Mouse (Mus musculus) stomach, embryonic 14.5 days (tissue): ENCODE measurements around the gene Myoz2. TPM values are rescaled to one million over a fixed set of nuclear protein-coding genes. Genes with fewer than 3 reads are reported as not detected.

Source experiments
- ATAC-seq: fragments of 200-750 bp; cut with Nextera tagmentation; 2 replicates; pipeline ENCODE4 v1.8.0; 2017; ENCODE audit warnings: low read depth, moderate TSS enrichment; ENCODE audit not compliant: insufficient number of reproducible peaks, insufficient read depth, low FRiP score
- H3K27ac ChIP-seq: fragments of 300-500 bp; sonication (generic); 2 replicates; pipeline ENCODE4 v1.5.1; 2014; ENCODE audit warnings: mild to moderate bottlenecking, low read length, moderate library complexity, mixed read lengths
- H3K27me3 ChIP-seq: fragments of 300-500 bp; sonication (generic); 2 replicates; pipeline ENCODE4 v1.6.1; 2014; ENCODE audit warnings: low read length, control low read depth, mixed read lengths; ENCODE audit not compliant: control insufficient read depth, insufficient read depth
- H3K36me3 ChIP-seq: fragments of 300-500 bp; sonication (generic); 2 replicates; pipeline ENCODE4 v1.6.1; 2014; ENCODE audit warnings: mild to moderate bottlenecking, control low read depth, low read length, moderate library complexity, mixed read lengths; ENCODE audit not compliant: control insufficient read depth, insufficient read depth
- H3K4me1 ChIP-seq: fragments of 300-500 bp; sonication (generic); 2 replicates; pipeline ENCODE4 v1.6.1; 2014; ENCODE audit warnings: low read length, control low read depth, mixed read lengths; ENCODE audit not compliant: control insufficient read depth, insufficient read depth
- H3K4me2 ChIP-seq: fragments of 300-500 bp; sonication (generic); replicated peaks from 2 replicates; pipeline ENCODE4 v1.6.1; 2014; ENCODE audit warnings: low read depth, low read length, control low read depth
- H3K4me3 ChIP-seq: fragments of 300-500 bp; sonication (generic); 2 replicates; pipeline ENCODE4 v1.5.1; 2014; ENCODE audit warnings: low read depth, low read length, control low read depth
- H3K9ac ChIP-seq: fragments of 300-500 bp; sonication (generic); replicated peaks from 2 replicates; pipeline ENCODE4 v1.6.1; 2014; ENCODE audit warnings: low read depth, mild to moderate bottlenecking, control low read depth, low read length, moderate library complexity, mixed read lengths
- H3K9me3 ChIP-seq: fragments of 300-500 bp; sonication (generic); 2 replicates; pipeline ENCODE4 v1.6.1; 2016; ENCODE audit warnings: low read depth, low read length, control low read depth; ENCODE audit not compliant: control insufficient read depth
- WGBS: fragments of 180-500 bp; shearing (Covaris S2); extraction: QIAGEN DNeasy Blood & Tissue Kit; methylation state at CpG from one replicate; pipeline ENCODE4 v1.1.7; 2014; 5-methylcytosine and 5-hydroxymethylcytosine counted together
- polyA plus RNA-seq: library from polyadenylated mRNA; unstranded; fragments of >200 nt; fragmentation: Nextera tagmentation; extraction: Ambion mirVana; gene quantifications from 2 replicates; pipeline ENCODE4 v1.2.1, GENCODE M21; 2014

The Myoz2 gene
- 0.17 TPM in 1 of 2 replicates, not detected in the other for polyA plus RNA-seq

DNA sequence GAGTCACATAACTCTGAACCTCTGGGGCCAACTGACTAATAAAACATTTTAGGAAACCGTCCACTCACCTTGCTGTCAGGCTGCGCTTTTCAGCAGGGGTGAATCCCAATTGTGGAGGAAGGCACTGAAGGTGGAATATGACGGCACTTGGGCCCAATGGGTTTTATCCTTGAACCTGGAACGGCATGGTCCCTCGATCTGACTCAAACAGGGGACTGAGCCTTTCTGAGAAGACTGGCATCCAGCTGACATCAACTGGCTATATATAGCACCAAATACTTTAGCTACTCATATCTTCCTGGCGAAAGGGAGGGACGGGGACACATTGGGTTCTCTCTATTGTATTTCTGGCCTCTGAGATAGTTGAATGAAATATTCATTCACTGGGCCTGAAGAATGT is at the start of gene Myoz2:
Myoz2 (minus strand) TSS at position 264 of the 400 bp plus-strand sequence.
- H3K4me1 ChIP-seq: no peaks in the 10 kb centered on the region
- H3K9ac ChIP-seq: no peak within 1 kb of the TSS
- 88% methylated on average over 7 of the region's 7 CpGs for WGBS
- H3K9me3 ChIP-seq: no peaks in the 10 kb centered on the region
- H3K36me3 ChIP-seq: no peaks in the 10 kb centered on the region
- no peak within 1 kb of the TSS for H3K4me3 ChIP-seq
- no peaks in the 10 kb centered on the region for H3K27me3 ChIP-seq
- no peak for ATAC-seq
- no peak within 1 kb of the TSS for H3K27ac ChIP-seq
- no peak within 1 kb of the TSS for H3K4me2 ChIP-seq

DNA sequence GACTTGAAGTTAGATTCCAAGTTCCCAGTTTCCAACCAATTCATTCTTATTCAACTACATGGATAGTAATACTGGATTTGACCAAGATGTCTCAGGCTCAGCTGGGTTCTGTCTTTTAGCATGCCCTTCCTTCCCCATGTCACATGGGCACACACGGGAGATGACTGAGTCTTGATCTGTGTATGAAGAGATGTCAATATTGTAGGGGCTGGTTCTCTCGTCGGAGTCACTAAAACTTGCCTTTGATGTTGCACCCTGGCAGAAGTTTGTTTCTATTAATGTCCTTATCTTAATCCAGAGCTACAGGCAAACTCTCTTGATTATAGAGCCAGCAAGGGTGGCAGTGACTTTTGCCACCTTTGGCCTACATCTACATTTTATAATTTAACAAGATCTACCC is 46.9 kb upstream of the Myoz2 start:
- 58% methylated on average over 3 of the region's 3 CpGs for WGBS
- no peak for ATAC-seq
- Histone ChIP-seq H3K27me3 (no peaks in the 10 kb centered on the region), H3K4me3 (no peak overlapping the region), H3K4me2 (no peak overlapping the region), H3K27ac (no peak overlapping the region), H3K36me3 (no peaks in the 10 kb centered on the region), H3K9me3 (no peaks in the 10 kb centered on the region), H3K9ac (no peak overlapping the region), H3K4me1 (peaks cover 12% of the 10 kb centered on the region; the same call in 1 of the 2 replicates)

DNA sequence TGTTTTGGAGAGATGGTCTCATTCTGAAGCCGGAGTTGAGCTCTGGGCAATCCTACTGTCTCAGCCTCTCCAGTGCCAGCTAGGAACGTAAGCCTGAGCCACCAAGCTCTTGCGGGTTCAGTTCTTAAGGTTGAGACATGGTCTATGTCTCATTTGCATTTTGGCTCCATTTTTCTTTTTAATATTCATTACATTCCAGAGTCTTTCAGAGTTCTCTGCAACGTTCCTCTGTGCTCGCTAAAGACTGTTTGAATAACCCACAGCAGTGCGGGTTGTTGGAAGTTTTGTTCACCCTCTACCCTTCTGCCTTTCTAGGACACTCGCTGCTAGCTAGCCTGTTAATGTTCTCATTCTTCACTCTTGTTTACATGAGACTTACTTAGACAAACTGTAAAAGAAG is 46.1 kb upstream of the Myoz2 start:
- no peak for ATAC-seq
- no peaks in the 10 kb centered on the region for H3K9me3 ChIP-seq
- H3K4me2 ChIP-seq: no peak overlapping the region
- peak overlapping the region; percentile 55; the same call in 1 of the 2 replicates for H3K27ac ChIP-seq
- no peaks in the 10 kb centered on the region for H3K36me3 ChIP-seq
- no peak overlapping the region for H3K9ac ChIP-seq
- peaks cover 12% of the 10 kb centered on the region; the same call in 1 of the 2 replicates for H3K4me1 ChIP-seq
- 44% methylated on average over 7 of the region's 7 CpGs for WGBS
- no peaks in the 10 kb centered on the region for H3K27me3 ChIP-seq
- H3K4me3 ChIP-seq: no peak overlapping the region

DNA sequence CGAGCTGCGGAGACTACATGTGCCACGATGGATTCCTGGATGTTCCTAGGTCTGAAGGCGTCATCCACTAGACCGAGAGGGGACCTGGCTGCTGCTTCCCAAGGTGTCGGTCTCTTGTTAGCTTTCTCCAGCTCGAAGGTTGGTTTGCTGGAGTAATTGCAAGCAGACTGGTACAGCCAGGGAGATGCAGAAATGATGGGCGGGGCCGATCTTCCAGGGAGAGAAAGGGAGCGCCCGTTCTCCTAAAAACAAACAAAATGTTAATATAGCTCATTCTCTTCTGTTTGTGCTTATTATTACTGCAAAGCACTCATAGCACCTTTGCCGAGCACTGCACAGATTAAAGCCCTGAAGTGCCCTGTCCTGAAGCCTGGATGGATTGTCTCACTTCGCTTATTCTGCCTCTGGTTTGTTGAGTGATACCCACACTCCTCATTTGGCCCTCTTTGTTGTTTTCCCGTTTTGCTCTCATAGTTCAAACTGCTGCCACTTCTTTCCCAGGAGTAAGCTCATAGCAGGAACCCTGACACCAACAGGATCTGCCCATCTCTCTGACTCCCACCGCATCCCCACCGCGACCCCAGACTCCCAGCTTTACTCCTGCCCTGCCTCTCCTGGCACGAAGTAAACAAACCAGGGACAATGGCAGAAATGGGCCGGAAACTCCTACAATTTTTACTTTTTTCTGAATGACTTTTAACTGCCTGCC is 45.4 kb upstream of the Myoz2 start:
- H3K4me3 ChIP-seq: no peak overlapping the region
- no peak for ATAC-seq
- no peaks in the 10 kb centered on the region for H3K27me3 ChIP-seq
- H3K9ac ChIP-seq: no peak overlapping the region
- H3K9me3 ChIP-seq: no peaks in the 10 kb centered on the region
- H3K4me2 ChIP-seq: no peak overlapping the region
- no peaks in the 10 kb centered on the region for H3K36me3 ChIP-seq
- H3K27ac ChIP-seq: peak overlapping the region; percentile 55; the same call in 1 of the 2 replicates
- peaks cover 12% of the 10 kb centered on the region; the same call in 1 of the 2 replicates for H3K4me1 ChIP-seq
- WGBS: 62% methylated on average over 19 of the region's 19 CpGs

DNA sequence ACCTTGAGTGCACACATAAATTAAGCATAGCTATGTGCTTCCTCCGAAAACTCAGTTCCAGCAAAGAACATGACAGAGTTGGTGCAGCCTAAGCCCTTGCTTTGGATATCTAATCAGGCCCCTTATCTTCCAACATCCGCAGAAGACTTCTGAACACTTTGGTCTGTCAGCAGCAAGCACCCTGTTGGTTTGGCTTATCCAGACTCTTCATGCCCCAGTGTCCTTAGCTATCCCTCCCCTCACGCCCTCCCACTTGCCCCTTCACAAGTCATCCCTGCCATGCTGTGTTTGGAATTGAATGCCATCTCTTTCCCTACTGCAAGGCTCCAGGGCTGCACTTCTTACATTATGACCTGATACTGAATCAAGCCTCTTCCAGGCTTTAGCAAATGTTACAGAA is 40.9 kb upstream of the Myoz2 start:
- no peak overlapping the region for H3K4me3 ChIP-seq
- H3K27me3 ChIP-seq: no peaks in the 10 kb centered on the region
- no peak overlapping the region for H3K27ac ChIP-seq
- WGBS: 88% methylated on average over 3 of the region's 3 CpGs
- H3K4me1 ChIP-seq: peaks cover 12% of the 10 kb centered on the region
- H3K9me3 ChIP-seq: no peaks in the 10 kb centered on the region
- no peak for ATAC-seq
- H3K36me3 ChIP-seq: no peaks in the 10 kb centered on the region
- no peak overlapping the region for H3K4me2 ChIP-seq
- no peak overlapping the region for H3K9ac ChIP-seq

DNA sequence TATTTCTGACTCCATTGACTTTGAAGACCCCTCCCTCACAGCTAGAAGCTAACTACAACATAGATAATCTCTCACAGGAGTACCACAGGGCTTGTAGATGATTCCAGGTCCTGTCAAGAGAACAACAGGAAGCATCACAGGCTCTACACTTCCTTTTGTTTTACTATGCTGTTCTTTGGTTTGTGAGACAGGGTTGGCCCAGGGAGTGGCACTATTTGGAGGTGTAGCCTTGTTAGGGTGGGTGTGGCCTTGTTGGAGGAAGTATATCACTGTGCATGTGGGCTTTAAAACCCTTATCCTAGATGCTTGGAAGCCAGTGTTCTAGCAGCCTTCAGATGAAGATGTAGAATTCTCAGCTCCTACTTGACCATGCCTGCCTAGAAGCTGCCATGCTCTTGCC is 40.2 kb upstream of the Myoz2 start:
- Histone ChIP-seq H3K9ac (no peak overlapping the region), H3K27me3 (no peaks in the 10 kb centered on the region), H3K36me3 (no peaks in the 10 kb centered on the region), H3K9me3 (no peaks in the 10 kb centered on the region), H3K4me1 (peaks cover 7% of the 10 kb centered on the region; the same call in 1 of the 2 replicates), H3K4me3 (no peak overlapping the region), H3K27ac (no peak overlapping the region), H3K4me2 (no peak overlapping the region)
- no peak; the same call in 1 of the 2 replicates for ATAC-seq

DNA sequence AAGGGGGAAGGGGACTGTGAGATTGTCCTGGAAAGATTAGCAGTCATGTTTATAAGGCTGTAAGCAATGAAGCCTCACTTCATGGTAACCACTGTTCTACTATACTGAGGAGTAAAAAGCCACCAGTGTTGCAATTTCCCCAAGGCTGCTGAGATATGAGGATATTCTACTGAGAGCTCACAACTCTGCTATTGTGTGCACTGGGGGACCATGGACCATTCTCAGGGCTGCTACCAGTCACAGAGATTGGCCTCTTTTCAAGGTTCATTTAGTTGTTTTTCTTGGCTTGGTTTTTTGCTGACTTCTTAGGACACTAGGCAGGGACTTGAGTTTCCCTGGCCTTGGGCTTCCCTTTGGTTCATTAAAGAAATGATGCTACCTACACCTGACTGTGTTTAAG is 38.5 kb upstream of the Myoz2 start:
- Histone ChIP-seq H3K4me3 (no peak overlapping the region), H3K27me3 (no peaks in the 10 kb centered on the region), H3K9ac (no peak overlapping the region), H3K4me1 (peaks cover 4% of the 10 kb centered on the region; the same call in 1 of the 2 replicates), H3K36me3 (no peaks in the 10 kb centered on the region), H3K4me2 (no peak overlapping the region), H3K27ac (no peak overlapping the region), H3K9me3 (no peaks in the 10 kb centered on the region)
- ATAC-seq: no peak

DNA sequence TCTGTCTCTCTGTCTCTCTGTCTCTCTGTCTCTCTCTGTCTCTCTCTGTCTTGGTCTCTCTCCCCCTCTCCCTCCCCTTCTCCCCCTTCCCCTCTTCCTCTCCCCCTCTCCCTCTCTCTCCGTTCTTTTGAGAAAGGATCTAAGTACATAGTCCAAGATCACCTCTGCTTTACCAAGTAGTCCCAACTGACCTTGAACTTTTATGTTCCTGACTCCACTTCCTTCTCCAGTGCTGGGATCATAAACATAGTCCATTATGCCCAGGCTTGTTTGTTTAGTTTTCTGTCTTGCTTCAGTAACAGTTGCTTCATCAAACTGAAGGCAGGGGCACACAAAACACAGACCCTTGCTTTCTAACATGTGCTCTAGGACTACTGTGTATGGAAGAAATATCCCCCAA is 37.7 kb upstream of the Myoz2 start:
- peaks cover 4% of the 10 kb centered on the region; the same call in 1 of the 2 replicates for H3K4me1 ChIP-seq

DNA sequence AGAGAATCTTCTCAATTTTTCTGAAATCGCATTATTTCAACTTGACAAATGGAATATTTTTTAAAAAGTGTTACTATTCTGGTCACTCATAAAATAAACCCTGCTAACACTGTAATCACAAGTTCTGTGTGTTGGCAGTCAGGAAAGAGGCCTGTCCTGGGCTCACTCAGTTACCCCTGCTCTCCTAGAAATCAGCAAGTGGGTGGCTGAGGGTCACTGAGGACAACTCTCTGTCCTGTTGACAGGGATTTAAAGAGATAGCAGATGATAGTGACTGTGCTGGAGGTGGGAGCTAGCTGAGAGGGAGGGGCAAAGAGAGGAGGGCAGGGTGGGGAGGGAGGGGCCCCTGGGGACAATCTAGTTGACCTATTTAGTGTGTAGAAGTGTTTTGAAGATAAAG is 36.2 kb upstream of the Myoz2 start:
- H3K27ac ChIP-seq: no peak overlapping the region
- 85% methylated on average over 1 of the region's 1 CpGs for WGBS
- no peak overlapping the region for H3K4me2 ChIP-seq
- H3K9me3 ChIP-seq: no peaks in the 10 kb centered on the region
- H3K36me3 ChIP-seq: no peaks in the 10 kb centered on the region
- no peaks in the 10 kb centered on the region for H3K27me3 ChIP-seq
- no peak overlapping the region for H3K9ac ChIP-seq
- H3K4me3 ChIP-seq: no peak overlapping the region
- no peak for ATAC-seq
- H3K4me1 ChIP-seq: peaks cover 4% of the 10 kb centered on the region; the same call in 1 of the 2 replicates

More for the DNA sequence above, 37.7 kb upstream of the Myoz2 start:
- no peak overlapping the region for H3K27ac ChIP-seq
- no peak overlapping the region for H3K4me3 ChIP-seq
- no peak for ATAC-seq
- no peak overlapping the region for H3K4me2 ChIP-seq
- H3K36me3 ChIP-seq: no peaks in the 10 kb centered on the region
- WGBS: no CpG with 5 or more reads among the region's 1 CpGs
- H3K9ac ChIP-seq: no peak overlapping the region
- no peaks in the 10 kb centered on the region for H3K27me3 ChIP-seq
- no peaks in the 10 kb centered on the region for H3K9me3 ChIP-seq
